Mouse (Mus musculus) megakaryocyte, embryonic 14.5 days (primary cell): Measurements from ENCODE around the gene Lrp5. TPM values are rescaled to one million over a fixed set of nuclear protein-coding genes. Genes with fewer than 3 reads are reported as not detected.
A peak's percentile ranks its signal among the peaks of the same experiment; 100 is the strongest.

Experiments
- H3K27me3 ChIP-seq: replicated peaks from 2 replicates; pipeline ENCODE3; 2012; ENCODE audit warnings: inconsistent platforms
- H3K36me3 ChIP-seq: replicated peaks from 2 replicates; pipeline ENCODE3; 2012; ENCODE audit warnings: low read length, inconsistent platforms, mixed read lengths
- H3K4me1 ChIP-seq: 2 replicates; pipeline ENCODE4 v1.6.1; 2012; ENCODE audit warnings: inconsistent platforms
- H3K4me3 ChIP-seq: replicated peaks from 2 replicates; pipeline ENCODE3; 2012; ENCODE audit warnings: moderate library complexity, mild to moderate bottlenecking, inconsistent platforms
- H3K9me3 ChIP-seq: 2 replicates; pipeline ENCODE4 v1.6.1; 2012; ENCODE audit warnings: inconsistent platforms
- FLI1 ChIP-seq: IDR thresholded peaks from 2 replicates; pipeline ENCODE4 v1.6.1; 2012; ENCODE audit warnings: low read length, inconsistent platforms, mixed read lengths
- GATA1 ChIP-seq: IDR thresholded peaks from 3 replicates; pipeline ENCODE4 v1.6.1; 2012; ENCODE audit warnings: mixed read lengths, low read length, inconsistent platforms, borderline replicate concordance
- polyA plus RNA-seq: library from polyadenylated mRNA; stranded (reverse); fragments of >175 nt; gene quantifications from 2 replicates; pipeline ENCODE4 v1.2.3, GENCODE M21; 2012; ENCODE audit warnings: low replicate concordance; ENCODE audit not compliant: insufficient read depth

Lrp5 gene
- polyA plus RNA-seq, 1 experiment: 18.0 TPM

DNA sequence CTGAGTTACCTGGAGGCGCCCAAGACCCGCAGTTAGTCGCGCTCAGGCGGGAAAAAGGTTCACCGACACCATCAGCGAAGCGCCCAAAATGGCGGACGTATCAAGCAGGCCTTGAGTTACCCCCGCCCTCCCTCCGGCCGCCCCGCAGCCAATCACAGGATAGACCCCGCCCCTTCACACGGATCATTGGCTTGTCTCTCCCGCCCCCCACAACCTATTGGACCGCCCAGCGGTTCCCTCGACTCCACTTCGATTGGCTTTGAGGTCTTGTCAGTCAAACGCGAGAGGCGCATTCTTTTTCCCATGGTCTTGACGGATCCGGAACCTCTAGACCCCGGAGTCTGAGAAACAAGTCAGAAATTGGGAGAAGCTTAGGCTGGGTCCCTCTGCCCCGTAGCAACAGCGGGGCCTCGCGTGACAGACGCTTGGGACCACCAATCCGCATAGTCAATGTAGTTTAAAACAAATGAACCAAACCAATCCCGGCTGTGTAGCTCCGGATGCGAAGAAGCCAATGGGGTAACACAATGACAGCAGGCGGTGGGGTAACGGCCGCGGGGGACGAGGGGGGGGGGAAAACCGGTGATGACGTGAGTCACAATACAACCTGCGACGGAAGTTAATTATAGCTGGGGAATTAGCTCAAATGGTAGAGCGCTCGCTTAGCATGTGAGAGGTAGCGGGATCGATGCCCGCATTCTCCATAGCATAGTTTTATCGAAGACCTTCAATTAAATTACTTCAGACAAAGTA is 110.6 kb downstream of the Lrp5 start, which contains the start of gene Ppp6r3:
Ppp6r3 (minus strand) TSS at position 118 of the 753 bp plus-strand sequence.
- TF ChIP-seq GATA1 (no peak), FLI1 (no peak)
- H3K4me1 ChIP-seq: peaks cover 62% of the 10 kb centered on the region
- H3K9me3 ChIP-seq: no peaks in the 10 kb centered on the region
- no peaks in the 10 kb centered on the region for H3K27me3 ChIP-seq
- H3K36me3 ChIP-seq: peaks cover 8% of the 10 kb centered on the region
- peak within 1 kb of the TSS; percentile 97 for H3K4me3 ChIP-seq

DNA sequence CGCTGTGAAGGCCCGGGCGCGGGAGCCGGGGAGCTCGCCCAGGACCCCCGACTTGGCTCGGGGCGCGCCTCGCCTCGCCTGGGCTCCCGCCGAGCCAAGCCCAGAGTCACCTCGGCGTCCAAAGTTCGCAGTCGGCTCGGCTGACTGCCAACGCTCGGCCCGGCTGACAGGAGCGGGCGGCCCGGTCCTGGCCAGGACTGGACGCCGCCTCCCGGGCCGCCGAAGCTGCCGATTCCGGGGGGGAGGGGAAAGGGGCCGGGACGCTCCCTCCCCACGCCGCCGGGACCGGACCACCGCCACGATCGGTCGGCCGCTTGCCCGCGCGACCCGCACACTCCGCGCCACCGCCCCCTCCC is 111.1 kb downstream of the Lrp5 start:
- TF ChIP-seq GATA1 (no peak), FLI1 (no peak)
- H3K27me3 ChIP-seq: no peaks in the 10 kb centered on the region
- no peaks in the 10 kb centered on the region for H3K9me3 ChIP-seq
- peak overlapping the region; percentile 97 for H3K4me3 ChIP-seq
- peaks cover 68% of the 10 kb centered on the region for H3K4me1 ChIP-seq
- H3K36me3 ChIP-seq: peaks cover 10% of the 10 kb centered on the region

DNA sequence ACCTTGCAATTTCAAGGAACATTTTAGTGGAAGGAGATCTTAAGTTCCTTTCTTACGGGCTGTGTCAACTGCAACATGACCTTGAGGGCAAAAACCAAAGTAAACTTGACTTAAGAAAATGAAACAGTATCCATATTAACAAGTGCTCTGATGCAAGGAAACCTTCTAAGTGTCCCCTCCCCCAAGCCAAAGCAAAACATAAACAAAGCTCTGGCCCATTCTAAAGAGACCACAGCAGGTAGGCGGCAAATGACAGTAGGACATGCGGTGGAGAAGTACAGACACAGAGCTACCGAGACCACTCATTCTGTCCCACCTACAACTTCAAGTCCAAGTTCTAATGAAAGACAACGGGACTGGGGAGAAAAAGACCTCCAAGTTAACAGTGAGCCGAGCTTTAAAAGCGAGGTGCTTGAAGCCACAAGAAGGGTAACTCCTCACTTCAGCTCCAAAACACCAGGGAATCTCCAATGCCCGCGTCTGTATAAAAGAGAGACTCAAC is 111.7 kb downstream of the Lrp5 start:
- TF ChIP-seq FLI1 (no peak), GATA1 (no peak)
- Histone ChIP-seq H3K4me3 (peak overlapping the region; percentile 97), H3K9me3 (no peaks in the 10 kb centered on the region), H3K4me1 (peaks cover 69% of the 10 kb centered on the region), H3K36me3 (peaks cover 11% of the 10 kb centered on the region), H3K27me3 (no peaks in the 10 kb centered on the region)

DNA sequence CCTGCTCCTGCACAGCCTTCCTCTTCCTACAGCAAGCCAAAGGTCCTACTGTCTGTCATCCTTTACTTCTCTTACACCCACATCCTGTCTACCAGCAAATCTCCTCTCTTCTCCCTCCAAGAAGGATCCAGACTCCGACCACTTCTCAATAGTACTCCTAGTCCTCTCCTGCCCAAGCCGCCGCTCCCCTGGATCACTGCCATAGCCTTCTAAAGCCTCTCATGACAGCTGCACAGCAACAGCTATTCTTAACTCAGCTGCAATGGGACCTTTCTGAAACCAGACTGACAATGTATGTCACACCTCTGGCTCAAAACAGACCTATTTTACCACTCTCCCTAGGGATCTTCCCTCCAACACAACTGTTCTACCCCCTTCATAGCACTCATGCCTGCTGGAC is 122.1 kb downstream of the Lrp5 start:
- Histone ChIP-seq H3K9me3 (no peaks in the 10 kb centered on the region), H3K4me1 (peaks cover 94% of the 10 kb centered on the region), H3K4me3 (no peak overlapping the region), H3K27me3 (no peaks in the 10 kb centered on the region), H3K36me3 (peaks cover 59% of the 10 kb centered on the region)
- TF ChIP-seq GATA1 (no peak), FLI1 (no peak)

- Histone ChIP-seq H3K4me1 (peaks cover 81% of the 10 kb centered on the region), H3K9me3 (no peaks in the 10 kb centered on the region), H3K4me3 (peak overlapping the region; percentile 74), H3K27me3 (no peaks in the 10 kb centered on the region), H3K36me3 (peaks cover 59% of the 10 kb centered on the region)
- TF ChIP-seq FLI1 (no peak), GATA1 (no peak)
Measured at GRCm38 (mm10) chr19:3562752-3563151, 123.6 kb downstream of the Lrp5 start.

- Histone ChIP-seq H3K27me3 (no peaks in the 10 kb centered on the region), H3K9me3 (no peaks in the 10 kb centered on the region), H3K4me3 (no peak overlapping the region), H3K36me3 (peaks cover 55% of the 10 kb centered on the region), H3K4me1 (peaks cover 81% of the 10 kb centered on the region)
- TF ChIP-seq FLI1 (no peak), GATA1 (no peak)
Measured at GRCm38 (mm10) chr19:3562298-3562697, 124.1 kb downstream of the Lrp5 start.

- Histone ChIP-seq H3K36me3 (peaks cover 19% of the 10 kb centered on the region), H3K9me3 (no peaks in the 10 kb centered on the region), H3K4me1 (peaks cover 74% of the 10 kb centered on the region), H3K4me3 (no peak overlapping the region), H3K27me3 (no peaks in the 10 kb centered on the region)
- TF ChIP-seq FLI1 (no peak), GATA1 (no peak)
Measured at GRCm38 (mm10) chr19:3556169-3556827, 130.1 kb downstream of the Lrp5 start.

DNA sequence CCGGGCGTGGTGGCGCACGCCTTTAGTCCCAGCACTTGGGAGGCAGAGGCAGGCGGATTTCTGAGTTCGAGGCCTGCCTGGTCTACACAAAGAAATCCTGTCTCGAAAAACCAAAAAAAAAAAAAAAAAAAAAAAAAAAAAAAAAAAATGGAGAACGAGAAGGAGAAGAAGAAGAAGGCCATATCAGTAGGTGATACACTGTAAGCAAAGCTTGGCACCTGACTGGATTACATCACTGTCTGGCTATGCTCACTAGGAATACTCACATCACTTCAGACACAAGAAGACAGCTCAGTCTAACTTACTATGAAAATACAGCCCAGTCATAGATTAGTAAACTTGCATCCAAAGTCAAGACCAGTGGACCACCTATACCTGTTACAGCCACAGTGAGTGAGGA is 131.6 kb downstream of the Lrp5 start:
- Histone ChIP-seq H3K27me3 (no peaks in the 10 kb centered on the region), H3K4me1 (peaks cover 74% of the 10 kb centered on the region), H3K36me3 (peaks cover 11% of the 10 kb centered on the region), H3K9me3 (no peaks in the 10 kb centered on the region), H3K4me3 (no peak overlapping the region)
- TF ChIP-seq GATA1 (no peak), FLI1 (no peak)

- peaks cover 88% of the 10 kb centered on the region for H3K4me1 ChIP-seq
- peaks cover 32% of the 10 kb centered on the region for H3K36me3 ChIP-seq
- H3K4me3 ChIP-seq: peak overlapping the region; percentile 79
- no peaks in the 10 kb centered on the region for H3K9me3 ChIP-seq
- H3K27me3 ChIP-seq: no peaks in the 10 kb centered on the region
- no peak for TF ChIP-seq FLI1
Measured at GRCm38 (mm10) chr19:3551573-3552159, 134.7 kb downstream of the Lrp5 start.

GRCm38 (mm10) chr19:3550101-3550500 is 136.3 kb downstream of the Lrp5 start:
- Histone ChIP-seq H3K4me3 (no peak overlapping the region), H3K9me3 (no peaks in the 10 kb centered on the region), H3K27me3 (no peaks in the 10 kb centered on the region), H3K36me3 (peaks cover 41% of the 10 kb centered on the region), H3K4me1 (peaks cover 93% of the 10 kb centered on the region)
- TF ChIP-seq GATA1 (no peak), FLI1 (no peak)
